Mouse (Mus musculus): ENCODE data around the gene Akna.
A peak's percentile ranks its signal among the peaks of the same experiment; 100 is the strongest.

Gene Akna

GRCm38 (mm10) chr4:63383474-63383873, 19.7 kb downstream of the Akna start:
- DNase-seq (ENCODE audit: low read depth, low spot score), result no peak

- no peak for DNase-seq (ENCODE audit: low read depth, low spot score)
These were observed 20.3 kb downstream of the Akna start for GRCm38 (mm10) chr4:63382676-63383369.

GRCm38 (mm10) chr4:63377483-63377882, 25.7 kb downstream of the Akna start:
- no peak for DNase-seq (ENCODE audit: low read depth, low spot score)

- DNase-seq (ENCODE audit: low read depth, low spot score), result no peak
These were observed 27.8 kb downstream of the Akna start for GRCm38 (mm10) chr4:63375367-63375766.

- no peak for DNase-seq (ENCODE audit: low read depth, low spot score)
These were observed 28.8 kb downstream of the Akna start for GRCm38 (mm10) chr4:63374331-63374730.

GRCm38 (mm10) chr4:63373404-63373803, 29.8 kb downstream of the Akna start:
- no peak for DNase-seq (ENCODE audit: low read depth, low spot score)

GRCm38 (mm10) chr4:63371890-63372289, 31.3 kb downstream of the Akna start:
- peak; percentile 42 for DNase-seq (ENCODE audit: low read depth, low spot score)

GRCm38 (mm10) chr4:63370897-63371296, 32.3 kb downstream of the Akna start:
- DNase-seq (ENCODE audit: low read depth, low spot score), result no peak

- peak; percentile 79 for DNase-seq (ENCODE audit: low read depth, low spot score)
These were observed 34.6 kb downstream of the Akna start for GRCm38 (mm10) chr4:63368577-63368976.

- no peak for DNase-seq (ENCODE audit: low read depth, low spot score)
These were observed 41.0 kb downstream of the Akna start, which contains the start of gene Orm2 for GRCm38 (mm10) chr4:63362150-63362549. Gene Orm2 (plus strand): TSS chr4:63362449.

GRCm38 (mm10) chr4:63359861-63360260, 43.3 kb downstream of the Akna start:
- DNase-seq (ENCODE audit: low read depth, low spot score), result no peak

GRCm38 (mm10) chr4:63356981-63357570, 46.1 kb downstream of the Akna start:
- no peak for DNase-seq (ENCODE audit: low read depth, low spot score)

GRCm38 (mm10) chr4:63355877-63356665, 47.1 kb downstream of the Akna start, which contains the start of gene Orm3:
Gene Orm3 (plus strand): TSS chr4:63356162.
- DNase-seq (ENCODE audit: low read depth, low spot score), result no peak

- DNase-seq (ENCODE audit: low read depth, low spot score), result no peak
These were observed 54.6 kb downstream of the Akna start for GRCm38 (mm10) chr4:63348524-63348923.

GRCm38 (mm10) chr4:63346659-63347058, 56.5 kb downstream of the Akna start:
- no peak for DNase-seq (ENCODE audit: low read depth, low spot score)

- no peak for DNase-seq (ENCODE audit: low read depth, low spot score)
These were observed 57.9 kb downstream of the Akna start for GRCm38 (mm10) chr4:63345261-63345660.

GRCm38 (mm10) chr4:63344295-63344694, 58.9 kb downstream of the Akna start, which contains the start of gene Orm1:
Gene Orm1 (plus strand): TSS chr4:63344560.
- no peak for DNase-seq (ENCODE audit: low read depth, low spot score)

- DNase-seq (ENCODE audit: low read depth, low spot score), result no peak
These were observed 59.5 kb downstream of the Akna start for GRCm38 (mm10) chr4:63343608-63344007.

- DNase-seq (ENCODE audit: low read depth, low spot score), result no peak
These were observed 60.7 kb downstream of the Akna start for GRCm38 (mm10) chr4:63342491-63342890.

- no peak for DNase-seq (ENCODE audit: low read depth, low spot score)
These were observed 64.6 kb downstream of the Akna start for GRCm38 (mm10) chr4:63338414-63339076.

- DNase-seq (ENCODE audit: low read depth, low spot score), result no peak
These were observed 69.8 kb downstream of the Akna start for GRCm38 (mm10) chr4:63333403-63333802.

- no peak for DNase-seq (ENCODE audit: low read depth, low spot score)
These were observed 79.8 kb downstream of the Akna start for GRCm38 (mm10) chr4:63323275-63323815.
